Mouse (Mus musculus): ENCODE data around the gene Gfer.

The Gfer gene

GRCm38 (mm10) chr17:24696011-24696697 lies at the start of gene Gfer, which contains the start of gene Noxo1:
TSS of gene Gfer (minus strand) at chr17:24696156.
TSS of gene Noxo1 (plus strand) at chr17:24696234.
- ATAC-seq (ENCODE audit: insufficient number of reproducible peaks, low FRiP score, low TSS enrichment): peak; percentile 77; the same call in 1 of the 2 replicates

- no peak for ATAC-seq (ENCODE audit: insufficient number of reproducible peaks, low FRiP score, low TSS enrichment)
Measured at GRCm38 (mm10) chr17:24744381-24744780, 48.4 kb upstream of the Gfer start.

- no peak for ATAC-seq (ENCODE audit: insufficient number of reproducible peaks, low FRiP score, low TSS enrichment)
Measured at GRCm38 (mm10) chr17:24743896-24744295, 47.9 kb upstream of the Gfer start.

GRCm38 (mm10) chr17:24742307-24742706 lies 46.4 kb upstream of the Gfer start:
- ATAC-seq (ENCODE audit: insufficient number of reproducible peaks, low FRiP score, low TSS enrichment): no peak

- ATAC-seq (ENCODE audit: insufficient number of reproducible peaks, low FRiP score, low TSS enrichment): no peak
Measured at GRCm38 (mm10) chr17:24739926-24740325, 44.0 kb upstream of the Gfer start.

- ATAC-seq (ENCODE audit: insufficient number of reproducible peaks, low FRiP score, low TSS enrichment): no peak
Measured at GRCm38 (mm10) chr17:24738238-24738637, 42.3 kb upstream of the Gfer start.

GRCm38 (mm10) chr17:24737135-24737810 lies 41.3 kb upstream of the Gfer start:
- no peak for ATAC-seq (ENCODE audit: insufficient number of reproducible peaks, low FRiP score, low TSS enrichment)

- ATAC-seq (ENCODE audit: insufficient number of reproducible peaks, low FRiP score, low TSS enrichment): peak; percentile 84
Measured at GRCm38 (mm10) chr17:24736330-24737051, 40.5 kb upstream of the Gfer start, which contains the start of gene Msrb1. TSS of gene Msrb1 (plus strand) at chr17:24736642.

GRCm38 (mm10) chr17:24735446-24735845 lies 39.5 kb upstream of the Gfer start:
- no peak for ATAC-seq (ENCODE audit: insufficient number of reproducible peaks, low FRiP score, low TSS enrichment)

GRCm38 (mm10) chr17:24734513-24734912 lies 38.6 kb upstream of the Gfer start:
- no peak for ATAC-seq (ENCODE audit: insufficient number of reproducible peaks, low FRiP score, low TSS enrichment)

- no peak for ATAC-seq (ENCODE audit: insufficient number of reproducible peaks, low FRiP score, low TSS enrichment)
Measured at GRCm38 (mm10) chr17:24733434-24734050, 37.6 kb upstream of the Gfer start.

GRCm38 (mm10) chr17:24732233-24732935 lies 36.4 kb upstream of the Gfer start:
- ATAC-seq (ENCODE audit: insufficient number of reproducible peaks, low FRiP score, low TSS enrichment): no peak

GRCm38 (mm10) chr17:24730787-24731186 lies 34.8 kb upstream of the Gfer start:
- ATAC-seq (ENCODE audit: insufficient number of reproducible peaks, low FRiP score, low TSS enrichment): no peak

- ATAC-seq (ENCODE audit: insufficient number of reproducible peaks, low FRiP score, low TSS enrichment): no peak
Measured at GRCm38 (mm10) chr17:24729067-24729466, 33.1 kb upstream of the Gfer start.

GRCm38 (mm10) chr17:24728184-24728583 lies 32.2 kb upstream of the Gfer start:
- no peak for ATAC-seq (ENCODE audit: insufficient number of reproducible peaks, low FRiP score, low TSS enrichment)

- no peak for ATAC-seq (ENCODE audit: insufficient number of reproducible peaks, low FRiP score, low TSS enrichment)
Measured at GRCm38 (mm10) chr17:24727618-24728017, 31.7 kb upstream of the Gfer start, which contains the start of gene Rpl3l. TSS of gene Rpl3l (plus strand) at chr17:24727820.

GRCm38 (mm10) chr17:24725637-24726390 lies 29.9 kb upstream of the Gfer start:
- no peak for ATAC-seq (ENCODE audit: insufficient number of reproducible peaks, low FRiP score, low TSS enrichment)

GRCm38 (mm10) chr17:24724184-24724583 lies 28.2 kb upstream of the Gfer start, which contains the start of gene Ndufb10:
TSS of gene Ndufb10 (minus strand) at chr17:24724478.
- peak; percentile 79 for ATAC-seq (ENCODE audit: insufficient number of reproducible peaks, low FRiP score, low TSS enrichment)

- no peak; the same call in 1 of the 2 replicates for ATAC-seq (ENCODE audit: insufficient number of reproducible peaks, low FRiP score, low TSS enrichment)
Measured at GRCm38 (mm10) chr17:24723881-24724180, 27.9 kb upstream of the Gfer start.
